Mouse (Mus musculus) E14TG2a.4 (cell line): ENCODE measurements at regions not wholly inside any gene's neighbourhood (a gene's known extent, or its start where the extent isn't known, plus 50 kb on each side); places are given as distances from the start of the nearest gene placed in this dataset.

Source experiments
- CTCF ChIP-seq: conservative IDR thresholded peaks from 2 replicates; pipeline ENCODE4 v1.5.1; 2014; ENCODE audit warnings: low read length
- NANOG ChIP-seq: IDR thresholded peaks from 2 replicates; pipeline ENCODE4 v1.6.1; 2014; ENCODE audit warnings: borderline replicate concordance, low read length, mixed read lengths
- POU5F1 ChIP-seq: IDR thresholded peaks from 2 replicates; pipeline ENCODE4 v1.6.1; 2014; ENCODE audit warnings: low read length, borderline replicate concordance

- TF ChIP-seq CTCF = no peak
- no peak for TF ChIP-seq NANOG
- TF ChIP-seq POU5F1 = no peak
Measured at GRCm38 (mm10) chr6:103893455-103893854, 383.1 kb downstream of the Chl1 start.
